Mouse (Mus musculus) liver (tissue): ENCODE data around the gene F10.

Experiments
- DNase-seq: peaks from one replicate; pipeline ENCODE4 v3.0.0-alpha.2; 2020; ENCODE audit warnings: mixed read lengths

F10 gene

DNA sequence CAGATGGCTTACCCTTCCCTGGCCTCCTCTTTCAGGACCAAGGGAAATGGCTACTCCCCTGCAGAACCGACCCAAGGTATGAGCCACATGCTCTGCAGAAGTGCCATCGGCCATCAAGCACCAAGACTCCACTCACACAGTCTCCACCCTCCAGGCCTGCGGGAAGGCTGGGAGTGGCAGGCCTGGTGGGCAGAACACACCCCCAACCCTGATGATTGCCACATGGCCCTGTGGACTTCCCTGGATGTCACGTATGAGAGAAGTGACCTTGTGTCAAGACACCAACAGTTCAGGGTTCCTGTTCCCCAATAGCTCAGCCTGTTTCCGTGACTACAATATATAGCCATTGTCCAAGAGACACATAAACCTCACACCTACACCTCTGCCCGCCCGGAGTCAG lies at the start of gene F10:
TSS of gene F10 (plus strand) at position 294 of the 400 bp plus-strand sequence.
- no peak for DNase-seq

DNA sequence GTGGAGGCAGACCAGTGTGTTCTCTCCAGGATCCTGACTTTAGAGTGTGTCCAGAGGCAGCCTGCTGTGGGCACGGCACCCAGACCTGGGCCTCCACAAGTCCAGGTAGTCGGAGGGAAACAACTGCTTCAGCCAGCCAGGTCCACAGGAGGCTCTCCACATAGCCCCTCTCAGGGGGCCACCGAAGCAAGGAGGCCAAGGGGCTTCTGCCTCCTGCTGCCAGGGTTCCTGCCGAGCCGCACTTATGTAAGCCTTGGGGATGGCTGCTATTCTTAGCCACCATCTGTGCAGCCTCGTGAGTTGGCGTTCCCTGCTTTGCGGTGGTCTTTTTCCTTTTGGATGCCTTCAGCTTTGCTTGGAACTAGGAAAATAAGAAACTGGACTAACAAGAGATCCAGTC lies 49.5 kb upstream of the F10 start:
- DNase-seq = no peak

DNA sequence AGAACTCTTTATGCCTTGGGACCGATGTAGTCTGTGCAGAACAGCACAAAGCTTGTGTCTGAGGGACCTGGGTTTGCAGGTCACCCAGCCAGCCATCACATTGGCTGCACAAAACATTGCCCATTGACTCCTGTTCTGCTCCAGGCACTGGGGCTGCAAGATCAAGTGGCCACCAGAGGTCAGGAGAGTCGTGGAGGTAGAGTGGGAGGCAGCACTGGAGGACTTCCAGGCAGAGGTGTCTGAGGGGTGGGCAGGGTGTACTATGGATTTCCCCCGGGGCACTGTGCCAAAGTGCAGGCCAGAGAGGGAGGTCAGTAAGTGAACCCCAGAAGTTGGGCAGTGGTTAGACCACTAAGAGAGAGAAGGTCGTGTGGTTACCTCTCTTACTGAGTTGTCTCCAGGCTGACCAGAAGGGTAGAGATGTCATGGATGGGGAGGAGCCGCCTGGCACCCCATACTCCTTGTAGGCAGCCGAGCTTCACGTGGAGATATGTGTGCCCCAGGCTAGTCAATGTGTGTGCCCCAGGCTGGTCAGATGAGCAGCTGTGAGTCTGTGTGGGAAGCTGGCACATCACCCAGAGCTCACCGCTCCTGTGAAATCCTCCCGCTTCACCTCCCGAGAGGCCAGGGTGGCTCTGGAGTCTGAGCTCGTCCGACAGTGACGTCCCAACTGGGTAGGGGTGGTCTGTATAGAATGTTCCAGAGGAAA lies 48.2 kb upstream of the F10 start:
- no peak for DNase-seq

DNA sequence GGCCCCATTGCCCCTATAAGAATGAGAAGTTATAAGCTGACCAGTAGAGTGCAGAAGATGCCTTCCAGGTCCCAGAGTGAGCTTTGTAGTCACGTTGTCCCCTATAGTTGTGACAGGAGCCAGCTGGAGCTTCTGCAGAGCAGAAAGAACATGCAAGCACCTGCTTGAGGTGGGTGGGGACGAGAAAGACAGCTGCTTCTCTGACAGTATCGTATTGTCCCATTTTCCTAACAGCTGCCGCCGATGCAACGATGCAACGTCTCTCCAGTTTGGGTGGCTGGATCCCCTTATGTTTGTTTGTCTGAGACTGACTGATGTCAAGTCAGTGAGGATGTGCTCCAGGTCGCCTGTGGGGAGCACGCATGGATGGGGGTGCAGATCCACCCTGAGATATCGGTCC lies 45.7 kb upstream of the F10 start:
- DNase-seq = no peak

DNA sequence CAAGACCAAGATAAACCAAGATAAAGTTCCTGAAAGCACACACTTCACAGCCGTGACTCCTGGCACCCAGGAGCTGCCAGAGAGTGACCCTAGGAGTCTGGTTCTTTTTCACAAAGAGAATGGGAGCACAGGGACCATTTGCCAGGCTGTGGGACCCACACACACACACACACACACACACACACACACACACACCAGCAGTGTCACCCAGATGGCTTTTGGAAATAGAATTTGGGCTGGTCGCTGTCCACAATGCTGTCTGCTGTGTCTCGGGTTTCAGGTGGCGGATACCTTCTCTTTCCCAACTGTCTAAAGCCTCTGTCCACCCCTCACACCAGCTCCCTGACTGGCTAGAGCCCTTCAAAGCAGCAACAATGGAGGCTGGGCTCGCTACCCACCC lies 42.6 kb upstream of the F10 start:
- DNase-seq = no peak

DNA sequence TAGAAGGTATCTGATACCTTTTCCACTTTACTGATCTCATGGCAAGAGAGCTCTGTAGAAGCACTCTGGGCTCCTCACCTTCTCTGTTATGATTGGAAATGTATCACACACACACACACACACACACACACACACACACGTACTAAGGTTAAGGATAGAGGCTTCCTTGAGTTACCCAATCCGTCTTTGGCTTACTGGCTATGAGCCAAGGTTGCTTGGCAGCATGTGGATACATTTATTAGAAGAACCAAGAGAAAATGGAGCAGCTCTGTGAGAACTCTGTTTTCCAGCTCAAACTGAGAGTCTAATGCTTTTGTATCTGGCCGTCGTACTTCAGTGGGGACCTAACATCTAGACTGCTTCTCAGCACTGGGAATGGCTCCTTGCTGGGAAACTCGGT lies 41.6 kb upstream of the F10 start:
- DNase-seq = no peak

DNA sequence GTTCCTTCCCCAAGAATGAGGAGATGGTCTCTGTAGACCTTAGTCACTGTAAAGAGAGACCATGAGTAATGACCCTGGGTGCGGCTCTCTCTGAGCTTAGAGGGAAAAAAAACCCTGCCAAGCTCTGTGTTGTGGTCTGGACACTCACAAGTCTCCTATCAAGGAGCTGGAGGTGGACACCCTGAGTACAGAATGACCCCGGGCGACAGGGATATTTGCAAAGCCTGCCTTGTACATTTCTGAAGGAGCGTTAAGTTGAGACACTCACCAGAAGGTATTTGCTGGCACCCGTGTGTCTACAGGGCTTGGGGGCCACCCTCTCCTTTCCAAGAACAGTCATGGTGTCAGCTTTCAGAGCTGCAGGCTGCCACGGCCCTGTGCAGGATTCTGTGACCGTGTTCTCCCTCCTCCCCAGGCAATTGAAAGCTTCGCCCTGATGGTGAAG lies 40.3 kb upstream of the F10 start:
- DNase-seq = no peak

DNA sequence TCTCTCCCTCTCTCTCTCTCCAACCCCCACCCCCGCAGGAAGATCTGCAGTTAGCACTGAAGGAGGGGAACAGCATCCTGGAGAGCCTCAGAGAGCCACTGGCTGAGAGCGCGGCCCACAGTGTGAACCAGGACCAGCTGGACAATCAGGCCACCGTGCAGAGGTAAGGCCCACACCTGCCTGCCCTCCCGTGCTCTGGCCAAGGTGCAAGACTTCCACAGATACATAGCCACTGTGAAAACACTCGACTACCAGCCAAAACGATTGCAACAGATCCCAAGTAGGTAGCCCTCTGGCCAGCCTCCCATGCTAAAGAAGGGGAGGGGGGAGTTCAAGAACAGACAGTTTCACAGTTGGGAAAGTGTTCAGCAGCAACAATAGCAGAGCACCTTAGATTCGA lies 38.8 kb upstream of the F10 start:
- no peak for DNase-seq

DNA sequence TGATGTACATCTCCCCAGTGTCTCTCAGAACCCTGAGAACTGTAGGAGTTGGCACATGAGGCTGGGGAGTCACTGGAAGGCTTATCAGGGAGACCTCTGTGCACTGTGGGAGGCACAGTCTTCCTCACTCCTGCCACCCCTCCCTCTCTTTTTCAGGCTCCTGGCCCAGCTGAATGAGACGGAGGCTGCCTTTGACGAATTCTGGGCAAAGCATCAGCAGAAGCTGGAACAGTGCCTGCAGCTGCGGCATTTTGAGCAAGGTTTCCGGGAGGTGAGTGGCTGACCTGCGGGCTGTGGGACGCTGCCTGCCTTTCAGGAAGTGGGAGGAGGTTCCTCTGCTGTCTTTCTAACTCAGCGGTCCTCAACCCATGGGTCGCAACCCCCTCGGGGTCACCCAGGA lies 37.3 kb upstream of the F10 start:
- DNase-seq = no peak

DNA sequence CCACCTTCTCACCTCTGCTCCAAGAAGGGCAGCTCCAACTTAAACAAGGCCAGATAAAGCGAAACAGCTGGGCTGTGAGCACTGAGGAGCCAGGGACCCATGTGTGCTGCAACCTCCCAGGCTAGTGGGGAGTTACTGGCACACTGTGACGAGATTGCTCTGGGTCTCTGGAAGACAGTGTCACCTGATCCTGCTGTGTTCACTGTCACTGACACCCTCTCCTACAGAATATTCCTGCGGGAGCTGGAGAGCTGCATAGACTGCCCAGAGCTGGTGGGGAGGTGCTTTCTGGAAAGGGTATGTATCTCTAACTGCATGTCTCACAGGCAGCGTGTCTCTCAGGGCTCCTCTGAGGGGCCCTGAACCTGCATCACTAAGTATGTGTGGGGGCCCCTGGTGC lies 29.6 kb upstream of the F10 start:
- no peak for DNase-seq

DNA sequence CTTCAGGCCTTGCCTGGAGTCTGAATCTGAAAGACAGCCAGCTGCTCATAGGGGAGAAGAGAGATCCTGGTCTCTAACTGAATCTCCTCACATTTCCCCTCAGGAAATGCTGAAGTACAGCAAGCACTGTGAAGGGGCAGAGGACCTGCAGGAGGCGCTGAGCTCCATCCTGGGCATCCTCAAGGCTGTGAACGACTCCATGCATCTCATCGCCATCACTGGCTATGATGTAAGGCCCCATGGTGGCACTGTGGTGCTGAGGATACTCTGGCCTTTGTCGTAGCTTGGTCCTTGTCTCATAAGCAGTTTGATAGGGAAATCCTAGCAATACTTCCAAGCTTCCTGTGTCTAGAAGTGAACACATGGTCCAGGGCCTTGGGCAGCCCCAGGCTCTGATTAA lies 26.8 kb upstream of the F10 start:
- DNase-seq = peak; percentile 15

DNA sequence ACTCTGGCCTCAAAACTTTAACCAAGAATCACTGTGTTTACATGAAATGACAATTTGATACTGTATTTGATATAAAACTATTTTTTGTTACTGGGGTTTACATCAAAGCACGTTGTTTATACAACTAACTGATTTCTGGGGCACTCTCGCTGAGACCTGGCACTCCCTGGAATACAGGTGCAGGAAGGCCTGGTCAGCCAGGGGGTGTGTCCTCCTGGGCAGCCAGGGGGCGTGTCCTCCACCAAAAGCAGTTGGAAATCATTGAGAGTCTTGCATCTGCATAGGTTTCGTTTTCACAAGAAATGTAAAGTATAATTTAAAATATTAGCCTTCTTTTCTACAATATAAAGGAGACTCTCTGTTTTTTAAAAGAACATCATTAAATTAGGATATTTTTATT lies 17.5 kb upstream of the F10 start:
- DNase-seq = no peak

DNA sequence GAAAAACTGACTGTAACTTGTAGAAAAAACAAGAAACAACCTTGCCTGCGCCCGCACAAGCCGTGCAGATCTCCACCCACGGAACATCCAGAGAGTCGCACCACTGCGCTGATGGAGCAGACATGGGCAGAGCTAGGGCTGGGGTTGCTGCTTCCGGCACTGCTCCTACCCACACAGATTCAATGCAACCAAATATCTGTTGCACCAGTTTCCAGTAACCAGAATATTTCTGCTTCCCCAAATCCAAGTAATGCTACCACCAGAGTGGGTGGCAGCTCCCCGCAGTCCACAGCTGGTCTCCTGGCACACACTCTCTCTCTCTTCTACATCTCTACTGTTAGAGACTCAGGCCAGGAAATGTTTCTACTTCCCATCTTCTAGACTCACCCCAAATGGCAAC lies 15.3 kb upstream of the F10 start:
- no peak for DNase-seq

DNA sequence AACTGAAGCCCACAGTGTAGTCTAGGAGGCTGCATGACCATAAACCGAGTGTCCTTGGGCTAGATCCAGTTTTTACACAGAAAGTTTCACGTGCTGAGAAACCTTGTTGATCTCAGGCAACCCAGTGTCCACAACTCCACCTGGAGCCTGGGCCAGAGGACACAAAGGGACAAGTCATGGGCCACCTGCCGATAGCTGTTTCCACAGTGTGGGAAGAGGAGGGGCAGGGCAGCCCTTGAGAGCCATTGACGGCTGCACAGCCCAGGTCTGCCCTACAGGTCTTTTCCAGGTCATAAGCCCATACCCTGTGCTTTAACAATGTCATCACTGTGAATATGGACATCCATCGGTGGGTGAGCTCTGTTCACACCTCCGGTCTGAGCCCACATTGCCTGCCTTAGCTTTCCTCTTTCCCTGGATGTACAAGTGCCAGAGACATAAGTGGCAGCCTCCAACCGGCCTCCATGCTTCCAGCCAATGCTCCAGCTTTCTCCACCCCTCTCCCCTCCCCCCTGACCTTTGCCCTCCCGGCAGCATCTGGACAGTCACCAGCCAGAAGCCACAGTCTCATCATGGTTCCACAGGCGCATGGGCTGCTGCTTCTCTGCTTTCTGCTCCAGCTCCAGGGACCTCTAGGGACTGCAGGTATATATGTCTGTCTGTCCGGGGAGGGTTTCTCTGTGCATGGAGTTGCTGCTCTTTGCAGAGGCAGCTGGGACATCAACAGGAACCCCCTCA lies 11.5 kb upstream of the F10 start, which contains the start of gene F7:
TSS of gene F7 (plus strand) at position 548 of the 738 bp plus-strand sequence.
- DNase-seq = peak; percentile 50

DNA sequence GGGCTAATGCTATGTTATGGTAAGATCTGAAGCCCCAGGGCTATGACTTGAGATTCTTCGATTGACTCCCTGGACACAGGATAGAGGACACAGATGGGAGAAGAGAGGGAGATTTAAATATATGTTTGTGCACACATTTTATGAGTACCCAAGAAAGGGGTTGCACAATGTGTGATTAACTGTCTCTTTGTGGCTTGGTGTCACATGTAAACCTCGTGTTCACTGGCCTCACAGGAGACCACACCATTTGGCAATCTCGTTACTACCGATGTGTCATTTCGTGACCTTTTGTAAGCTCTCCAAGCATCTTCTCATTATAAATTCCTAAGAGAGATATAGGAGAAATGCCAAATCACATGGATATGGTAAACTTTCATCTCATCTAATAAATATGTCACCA lies 9.5 kb upstream of the F10 start:
- DNase-seq = no peak

DNA sequence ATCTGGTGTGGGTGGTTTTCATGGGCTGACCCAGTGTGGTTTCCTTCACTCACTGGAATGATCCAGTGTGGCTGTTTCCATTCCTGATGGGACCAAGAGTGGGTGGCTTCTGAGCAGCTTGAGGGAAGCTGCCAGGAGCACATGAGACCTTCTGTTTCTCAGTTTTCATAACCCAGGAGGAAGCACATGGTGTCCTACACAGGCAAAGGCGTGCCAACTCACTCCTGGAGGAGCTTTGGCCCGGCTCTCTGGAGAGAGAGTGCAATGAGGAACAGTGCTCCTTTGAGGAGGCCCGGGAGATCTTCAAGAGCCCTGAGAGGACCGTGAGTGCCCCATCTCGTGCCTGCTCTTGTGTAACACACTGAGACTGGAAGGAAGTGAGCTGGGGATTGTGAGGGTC lies 8.6 kb upstream of the F10 start:
- no peak for DNase-seq

DNA sequence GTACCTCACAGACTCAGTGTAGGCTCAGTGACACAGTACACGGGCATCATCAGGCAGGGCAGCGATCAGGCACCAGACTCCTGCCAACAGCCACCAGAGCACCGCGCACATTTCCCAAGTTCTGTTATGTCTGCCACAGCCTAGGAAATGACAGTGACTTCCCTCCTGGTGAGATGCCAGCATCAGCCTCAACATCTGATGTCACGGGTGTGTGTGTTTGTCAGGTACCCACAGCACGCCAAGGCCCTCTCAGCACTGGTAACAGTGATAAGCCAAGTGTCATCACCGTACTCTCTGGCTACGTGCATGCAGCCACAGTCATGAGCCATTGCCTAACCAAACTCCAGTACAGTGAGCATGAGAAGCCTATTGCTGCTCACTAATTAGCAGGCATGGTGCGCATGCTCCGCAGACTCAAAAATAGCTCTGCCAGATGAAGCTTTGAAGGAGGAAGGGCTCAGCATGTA lies 729 bp upstream of the F10 start:
- no peak for DNase-seq

DNA sequence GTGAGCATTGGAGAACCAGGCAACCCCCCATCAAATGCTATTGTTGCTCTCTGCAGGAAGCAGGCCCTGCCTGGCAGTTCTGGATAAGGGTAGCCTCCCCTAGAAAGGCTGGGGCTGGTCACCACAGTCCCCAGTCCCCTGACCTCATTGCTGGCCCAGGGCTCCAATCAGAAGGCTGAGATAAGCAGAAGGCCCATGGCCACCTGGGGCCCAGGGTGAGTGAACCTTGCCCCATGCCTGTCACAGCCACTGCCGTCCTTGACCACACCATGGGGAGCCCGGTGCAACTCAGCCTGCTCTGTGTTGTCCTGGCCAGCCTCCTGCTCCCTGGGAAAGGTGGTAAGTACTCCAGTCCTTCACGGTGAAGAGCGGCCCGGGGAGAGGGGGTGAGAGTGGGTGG lies 461 bp downstream of the F10 start:
- DNase-seq = peak; percentile 63

DNA sequence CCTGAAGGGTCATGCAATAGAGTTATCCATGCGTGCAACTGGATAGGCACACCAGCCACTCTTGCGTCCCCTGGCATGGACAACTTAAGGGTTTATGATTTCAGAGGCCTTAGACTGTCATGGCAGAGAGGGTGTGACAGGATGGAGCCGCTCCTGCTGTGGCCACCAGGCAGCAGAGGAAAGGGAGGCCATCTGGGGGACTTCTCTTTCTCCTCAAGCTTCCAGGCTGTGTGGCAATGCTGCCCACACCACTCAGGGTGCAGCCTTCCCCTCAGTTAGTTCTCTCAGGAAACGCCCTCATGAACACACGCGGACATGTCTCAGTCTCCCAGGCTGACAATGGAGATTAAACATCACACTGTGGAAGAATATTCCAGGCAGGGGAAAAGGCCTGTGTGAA lies 1.9 kb downstream of the F10 start:
- no peak for DNase-seq

DNA sequence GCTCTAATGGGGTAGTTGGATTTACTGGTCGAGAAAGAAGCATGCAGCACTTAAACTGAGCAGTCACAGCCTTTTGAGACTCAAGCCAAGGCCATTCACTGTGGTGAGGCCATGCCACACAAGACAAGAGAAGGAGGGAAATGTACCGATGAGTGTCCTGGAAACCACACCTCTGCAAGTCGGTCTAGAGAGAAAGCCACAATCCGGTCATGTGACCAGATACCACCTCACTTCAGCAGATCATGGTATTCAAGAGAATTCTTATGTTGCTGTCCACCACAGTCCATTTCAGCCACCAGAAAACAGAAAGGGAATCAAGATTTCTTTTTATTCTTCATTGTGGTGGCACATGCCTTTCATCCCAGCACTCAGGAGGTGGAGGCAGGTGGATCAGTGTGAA lies 4.4 kb downstream of the F10 start:
- no peak for DNase-seq

DNA sequence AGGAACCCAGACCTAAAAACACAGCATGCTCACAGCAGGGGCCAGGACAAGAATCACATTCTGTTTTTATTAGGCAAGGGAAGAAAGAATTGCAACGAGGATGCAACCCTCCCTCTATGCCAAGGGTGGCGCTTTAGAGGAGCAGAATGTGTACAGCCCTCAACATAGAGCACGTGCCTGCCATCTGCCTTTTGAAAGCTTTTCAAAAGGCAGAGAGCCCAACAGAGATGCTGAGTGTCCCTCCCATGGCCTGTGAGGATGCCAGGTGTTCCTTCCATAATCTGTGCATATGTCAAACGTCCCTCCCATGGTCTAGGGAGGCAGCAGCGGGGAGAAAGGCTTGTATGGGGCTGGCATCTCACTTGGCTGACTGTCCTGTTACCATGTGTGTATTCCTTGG lies 10.5 kb downstream of the F10 start:
- DNase-seq = no peak

DNA sequence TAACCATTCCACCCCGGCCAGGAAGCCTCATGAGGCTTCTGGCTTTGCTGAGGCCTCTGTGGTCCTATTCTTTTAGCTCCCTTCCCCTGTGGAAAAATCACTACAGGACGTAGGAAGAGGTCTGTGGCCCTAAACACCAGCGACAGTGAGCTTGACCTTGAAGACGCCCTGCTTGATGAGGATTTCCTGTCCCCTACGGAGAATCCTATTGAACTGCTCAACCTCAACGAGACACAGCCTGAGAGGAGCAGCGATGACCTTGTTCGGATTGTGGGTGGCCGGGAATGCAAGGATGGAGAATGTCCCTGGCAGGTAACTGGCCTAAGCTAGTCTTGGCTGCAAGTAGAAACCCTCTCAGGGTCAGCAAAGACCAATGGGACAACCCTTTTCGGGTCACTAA lies 13.4 kb downstream of the F10 start:
- no peak for DNase-seq

DNA sequence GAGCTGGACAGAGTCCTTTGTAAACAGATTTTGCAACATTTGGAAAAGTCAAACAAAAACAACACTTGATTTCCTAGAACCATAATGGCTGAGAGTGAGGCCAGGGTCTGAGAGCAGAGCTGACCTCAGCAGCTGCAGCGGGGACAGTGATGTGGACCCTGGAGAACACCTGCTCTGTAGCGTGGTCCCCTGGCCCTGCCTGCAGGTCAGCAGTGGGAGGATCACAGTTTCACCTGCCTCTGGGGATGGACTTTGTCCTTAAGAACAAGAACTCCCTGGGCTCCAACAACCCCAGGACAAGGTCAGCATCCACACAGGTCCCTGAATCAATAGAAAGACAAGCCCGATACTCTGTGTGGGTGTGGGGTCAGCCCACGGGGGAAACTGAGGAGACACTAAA lies 20.2 kb downstream of the F10 start:
- peak; percentile 40 for DNase-seq

DNA sequence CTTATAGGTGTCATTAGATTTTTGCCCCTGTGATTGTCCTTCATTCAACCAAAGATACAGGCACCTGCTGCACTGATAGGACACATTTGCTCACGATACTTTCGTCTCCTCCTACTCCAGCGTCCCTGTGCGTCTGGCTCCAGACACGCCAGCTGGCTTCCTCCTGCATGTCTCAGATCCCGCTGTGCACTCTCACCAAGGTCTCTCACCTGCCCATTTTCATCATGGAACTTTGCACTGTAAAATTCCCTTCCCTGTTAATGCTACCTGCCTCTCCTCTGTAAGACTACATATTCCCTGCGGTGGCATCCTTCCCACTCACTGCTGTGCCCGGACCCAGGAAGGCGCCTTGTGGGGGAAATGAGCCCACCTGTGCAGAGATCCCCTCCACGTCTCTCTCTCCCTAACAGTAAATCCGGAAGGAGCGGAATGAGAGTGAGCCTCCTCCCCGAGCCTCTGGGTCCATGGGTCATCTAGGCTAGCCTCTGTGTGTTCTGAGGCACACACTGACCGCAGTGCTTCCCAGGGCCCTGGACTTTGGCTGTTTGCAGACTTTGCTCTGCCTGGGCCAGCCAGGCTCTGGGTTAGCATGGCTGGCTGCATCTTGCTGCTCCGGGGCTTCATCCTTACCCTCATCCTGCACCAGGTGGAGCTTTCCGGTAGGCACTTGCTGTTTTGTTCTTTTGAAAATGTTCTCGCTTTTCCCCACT lies 23.5 kb downstream of the F10 start, which contains the start of gene Proz:
TSS of gene Proz (plus strand) at position 474 of the 710 bp plus-strand sequence.
- peak; percentile 50 for DNase-seq
